Mouse (Mus musculus) 416B (cell line): ENCODE results near the gene Sorl1.
A peak's percentile ranks its signal among the peaks of the same experiment; 100 is the strongest.

Source experiments
- DNase-seq: peaks from one replicate; pipeline ENCODE4 v3.0.0; 2011; ENCODE audit warnings: low read depth

Sorl1 gene

GRCm38 (mm10) chr9:41952650-41953204 is 171.4 kb downstream of the Sorl1 start:
- no peak for DNase-seq

- no peak for DNase-seq
Measured at GRCm38 (mm10) chr9:41951472-41952129, 172.5 kb downstream of the Sorl1 start.

GRCm38 (mm10) chr9:41950991-41951451 is 173.1 kb downstream of the Sorl1 start:
- DNase-seq = peak; percentile 66

- DNase-seq = peak; percentile 57
Measured at GRCm38 (mm10) chr9:41950109-41950990, 173.7 kb downstream of the Sorl1 start.

GRCm38 (mm10) chr9:41949476-41949875 is 174.6 kb downstream of the Sorl1 start:
- no peak for DNase-seq

- no peak for DNase-seq
Measured at GRCm38 (mm10) chr9:41944964-41945363, 179.1 kb downstream of the Sorl1 start.

GRCm38 (mm10) chr9:41942970-41943635 is 181.0 kb downstream of the Sorl1 start:
- DNase-seq = no peak

- DNase-seq = no peak
Measured at GRCm38 (mm10) chr9:41940311-41940853, 183.7 kb downstream of the Sorl1 start.

GRCm38 (mm10) chr9:41938449-41938848 is 185.6 kb downstream of the Sorl1 start:
- DNase-seq = no peak

- DNase-seq = no peak
Measured at GRCm38 (mm10) chr9:41937967-41938348, 186.1 kb downstream of the Sorl1 start.

GRCm38 (mm10) chr9:41937341-41937966 is 186.6 kb downstream of the Sorl1 start:
- DNase-seq = no peak

GRCm38 (mm10) chr9:41936598-41936997 is 187.5 kb downstream of the Sorl1 start:
- DNase-seq = no peak

GRCm38 (mm10) chr9:41935979-41936378 is 188.1 kb downstream of the Sorl1 start:
- DNase-seq = no peak

GRCm38 (mm10) chr9:41935373-41935971 is 188.6 kb downstream of the Sorl1 start:
- DNase-seq = no peak

GRCm38 (mm10) chr9:41934848-41935372 is 189.2 kb downstream of the Sorl1 start:
- no peak for DNase-seq

- no peak for DNase-seq
Measured at GRCm38 (mm10) chr9:41929986-41930385, 194.1 kb downstream of the Sorl1 start.

GRCm38 (mm10) chr9:41925721-41926120 is 198.4 kb downstream of the Sorl1 start:
- DNase-seq = no peak

GRCm38 (mm10) chr9:41924140-41924539 is 200.0 kb downstream of the Sorl1 start:
- no peak for DNase-seq

- no peak for DNase-seq
Measured at GRCm38 (mm10) chr9:41922416-41922815, 201.7 kb downstream of the Sorl1 start.

GRCm38 (mm10) chr9:41918657-41919380 is 205.3 kb downstream of the Sorl1 start:
- DNase-seq = no peak
